16 mouse cellular contexts compared by ENCODE assay signal in genomic region chr7:128526611-128527010, GRCm38 (mm10). TPM values are rescaled to one million over a fixed set of nuclear protein-coding genes. Genes with fewer than 3 reads are reported as not detected.
DNase-seq lines count a peak whose midpoint lies in the region; ATAC-seq and TF ChIP-seq lines count a peak whose summit lies in the region.
"Had no signal": no experiment of that assay in that cellular context is flagged by ENCODE, and none has a peak within 500 bp of the region (broad histone marks: within the 10 kb centered on the region; RNA-seq: fewer than 3 reads in every experiment).

No protein-coding gene starts in this region.

- peak overlapping the region; percentile 98 for H3K4me3 ChIP-seq in heart, adult 2 months
- H3K4me3 ChIP-seq in liver, adult 2 months (ENCODE audit: insufficient read depth, low read depth, low read length) = no peak overlapping the region
- H3K4me3 ChIP-seq in liver, embryonic 11.5 days (ENCODE audit: low read depth, low read length) = no peak overlapping the region
- no peak overlapping the region for H3K4me3 ChIP-seq in G1E (ENCODE audit: low read depth, low read length)
- H3K4me3 ChIP-seq: hindbrain, embryonic 15.5 days; stomach, embryonic 15.5 days had no signal

- H3K9ac ChIP-seq in heart, adult 2 months (ENCODE audit: low read depth, low read length) = peak overlapping the region; percentile 33
- no peak overlapping the region for H3K9ac ChIP-seq in liver, adult 2 months (ENCODE audit: low read depth, low read length)
- no peak overlapping the region for H3K9ac ChIP-seq in liver, embryonic 11.5 days (ENCODE audit: low read depth, low read length)
- H3K9ac ChIP-seq: hindbrain, embryonic 15.5 days; stomach, embryonic 15.5 days had no signal

- no peaks in the 10 kb centered on the region for H3K27me3 ChIP-seq in heart, adult 2 months (ENCODE audit: control insufficient read depth, insufficient read depth, low read length)
- no peaks in the 10 kb centered on the region for H3K27me3 ChIP-seq in liver, adult 2 months (ENCODE audit: control insufficient read depth, insufficient read depth, low read length)
- H3K27me3 ChIP-seq in liver, embryonic 11.5 days (replicated peaks; ENCODE audit: control insufficient read depth, insufficient read depth, low read length) = no peaks in the 10 kb centered on the region
- H3K27me3 ChIP-seq in G1E (ENCODE audit: insufficient read depth, low read length) = no peaks in the 10 kb centered on the region
- H3K27me3 ChIP-seq: stomach, embryonic 15.5 days had no signal

- no peak overlapping the region for H3K4me2 ChIP-seq in liver, embryonic 11.5 days
- H3K4me2 ChIP-seq: hindbrain, embryonic 15.5 days; stomach, embryonic 15.5 days had no signal

- ATAC-seq in liver, embryonic 11.5 days (replicated peaks; ENCODE audit: low FRiP score) = no peak
- no peak for ATAC-seq in G1E (ENCODE audit: extremely low read depth, insufficient number of reproducible peaks, low FRiP score, poor library complexity, severe bottlenecking)
- ATAC-seq: forebrain, embryonic 16.5 days; intestine, embryonic 16.5 days; midbrain, embryonic 16.5 days had no signal

- TF ChIP-seq EP300 in heart, adult 2 months (IDR thresholded peaks at IDR 0.05; ENCODE audit: insufficient read depth, low read depth, low read length) = no peak

- H3K79me2 ChIP-seq in heart, adult 2 months (replicated peaks; ENCODE audit: control insufficient read depth, insufficient read depth, low read length) = peaks cover 2% of the 10 kb centered on the region; the same call in 1 of the 2 replicates
- peaks cover 34% of the 10 kb centered on the region for H3K79me2 ChIP-seq in liver, adult 2 months (ENCODE audit: control insufficient read depth, insufficient read depth, low read length)

- peaks cover 2% of the 10 kb centered on the region for H3K36me3 ChIP-seq in heart, adult 2 months (ENCODE audit: control insufficient read depth, insufficient read depth, low read length)
- H3K36me3 ChIP-seq in liver, adult 2 months (ENCODE audit: control insufficient read depth, insufficient read depth, low read length) = no peaks in the 10 kb centered on the region
- H3K36me3 ChIP-seq in liver, embryonic 11.5 days (ENCODE audit: control insufficient read depth, insufficient read depth, low read length) = no peaks in the 10 kb centered on the region
- peaks cover 35% of the 10 kb centered on the region for H3K36me3 ChIP-seq in G1E (replicated peaks)
- H3K36me3 ChIP-seq: hindbrain, embryonic 15.5 days; stomach, embryonic 15.5 days had no signal

- TF ChIP-seq CTCF in heart, adult 2 months (IDR thresholded peaks at IDR 0.05) = no peak
- TF ChIP-seq CTCF in liver, adult 2 months (IDR thresholded peaks at IDR 0.05; ENCODE audit: low read depth, low read length) = no peak
- TF ChIP-seq CTCF in G1E (IDR thresholded peaks at IDR 0.05; ENCODE audit: low read depth, low read length) = no peak

- no peak for DNase-seq in heart, adult 2 months
- no peak for DNase-seq in heart, postnatal 25 days (ENCODE audit: low spot score)
- DNase-seq in liver, adult 2 months (ENCODE audit: extremely low read depth, low read depth, low spot score) = peak; percentile 26
- DNase-seq in liver, embryonic 11.5 days (ENCODE audit: low spot score) = no peak
- DNase-seq in G1E (ENCODE audit: low spot score) = peak; percentile 42
- DNase-seq in c-Kit-positive CD71-positive TER-119-negative erythroid progenitor cells, embryonic 14.5 days (ENCODE audit: low read depth) = peak; percentile 30
- no peak for DNase-seq in spleen, postnatal 4 days (ENCODE audit: low spot score in 2 of 2)
- no peak for DNase-seq in kidney, adult 8-10 months
- DNase-seq: cerebellum, adult 11 months; right cerebral cortex, adult 18-20 months; thymus, adult 2 months had no signal

- no peaks in the 10 kb centered on the region for H3K9me3 ChIP-seq in liver, embryonic 11.5 days (ENCODE audit: control insufficient read depth, low read length)
- H3K9me3 ChIP-seq in G1E (replicated peaks) = no peaks in the 10 kb centered on the region
- H3K9me3 ChIP-seq: hindbrain, embryonic 15.5 days; stomach, embryonic 15.5 days had no signal

- no peak for TF ChIP-seq POLR2A in heart, adult 2 months (IDR thresholded peaks at IDR 0.05; ENCODE audit: insufficient read depth, low read depth, low read length)
- TF ChIP-seq POLR2A in liver, adult 2 months (IDR thresholded peaks at IDR 0.05; ENCODE audit: extremely low read depth, insufficient read depth, low read length) = no peak

- WGBS in heart, adult 2 months = 42% methylated on average over 6 of the region's 6 CpGs
- 75% methylated on average over 6 of the region's 6 CpGs for WGBS in liver, adult 2 months
- 60% methylated on average over 6 of the region's 6 CpGs for WGBS in liver, embryonic 11.5 days

- intact Hi-C loops in heart, adult 2 months (cut with DNase I) = no loop called here
- intact Hi-C loops in heart, postnatal 25 days (cut with DNase I) = no loop called here

- H3K27ac ChIP-seq in heart, adult 2 months = peak overlapping the region; percentile 100
- no peak overlapping the region; the same call in 1 of the 2 replicates for H3K27ac ChIP-seq in liver, adult 2 months (replicated peaks; ENCODE audit: insufficient read depth, low read depth, low read length)
- no peak overlapping the region for H3K27ac ChIP-seq in liver, embryonic 11.5 days (ENCODE audit: low read depth, low read length)
- H3K27ac ChIP-seq: hindbrain, embryonic 15.5 days; stomach, embryonic 15.5 days had no signal

- peaks cover 22% of the 10 kb centered on the region for H3K4me1 ChIP-seq in heart, adult 2 months (ENCODE audit: control insufficient read depth, insufficient read depth, low read length)
- H3K4me1 ChIP-seq in liver, adult 2 months (ENCODE audit: control insufficient read depth, insufficient read depth, low read length) = peaks cover 32% of the 10 kb centered on the region
- peaks cover 32% of the 10 kb centered on the region for H3K4me1 ChIP-seq in liver, embryonic 11.5 days (replicated peaks; ENCODE audit: control insufficient read depth, insufficient read depth, low read length)
- H3K4me1 ChIP-seq in G1E (ENCODE audit: insufficient read depth, low read depth, low read length) = peaks cover 64% of the 10 kb centered on the region

RNA-seq across cellular contexts. Expression of gene Bag3, which starts 3.2 kb away (rescaled TPM):
- 100 to 1,000 TPM; 259 to 296 TPM for total RNA-seq in heart, adult 2 months (2021)
- 133 and 148 TPM in 2 replicates for polyA plus RNA-seq in heart, adult 2 months (2012; rRNA removed)
- total RNA-seq in heart, postnatal 25 days (2021) = 100 to 1,000 TPM; 220 to 262 TPM
- 3.4 and 4.7 TPM in 2 replicates for total RNA-seq in liver, adult 2 months (2014; rRNA removed)
- 25.8 and 30.3 TPM in 2 replicates for polyA plus RNA-seq in liver, adult 2 months (2012; rRNA removed)
- polyA plus RNA-seq in liver, embryonic 11.5 days (2014; fragmentation: Nextera tagmentation; extraction: Ambion mirVana) = 10.3 and 12.5 TPM in 2 replicates
- total RNA-seq in G1E (2014; fragmentation: Nextera tagmentation) (17.7 and 20.9 TPM in 2 replicates), G1E (2017) (5.7 and 9.1 TPM in 2 replicates)
- 107 and 121 TPM in 2 replicates for polyA plus RNA-seq in G1E (2012)

Comparison
In these comparisons a context has a peak if more than half of its experiments do, and no peak if none do; other contexts are left out.
1. DNase-seq: peak in liver, adult 2 months (single experiment), G1E (single experiment) and c-Kit-positive CD71-positive TER-119-negative erythroid progenitor cells, embryonic 14.5 days (single experiment); none in heart, adult 2 months (0 of 2), heart, postnatal 25 days (single experiment), liver, embryonic 11.5 days (single experiment), spleen, postnatal 4 days (0 of 2) and kidney, adult 8-10 months (0 of 2).
2. RNA of gene Bag3, which starts 3.2 kb away (total RNA-seq): 259 to 296 TPM in heart, adult 2 months and 220 to 262 TPM in heart, postnatal 25 days; 5.7 to 20.9 TPM in G1E and 3.4 to 4.7 TPM in liver, adult 2 months; every median in the first group is over 10 times any median in the second.